In the genomic region with DNA sequence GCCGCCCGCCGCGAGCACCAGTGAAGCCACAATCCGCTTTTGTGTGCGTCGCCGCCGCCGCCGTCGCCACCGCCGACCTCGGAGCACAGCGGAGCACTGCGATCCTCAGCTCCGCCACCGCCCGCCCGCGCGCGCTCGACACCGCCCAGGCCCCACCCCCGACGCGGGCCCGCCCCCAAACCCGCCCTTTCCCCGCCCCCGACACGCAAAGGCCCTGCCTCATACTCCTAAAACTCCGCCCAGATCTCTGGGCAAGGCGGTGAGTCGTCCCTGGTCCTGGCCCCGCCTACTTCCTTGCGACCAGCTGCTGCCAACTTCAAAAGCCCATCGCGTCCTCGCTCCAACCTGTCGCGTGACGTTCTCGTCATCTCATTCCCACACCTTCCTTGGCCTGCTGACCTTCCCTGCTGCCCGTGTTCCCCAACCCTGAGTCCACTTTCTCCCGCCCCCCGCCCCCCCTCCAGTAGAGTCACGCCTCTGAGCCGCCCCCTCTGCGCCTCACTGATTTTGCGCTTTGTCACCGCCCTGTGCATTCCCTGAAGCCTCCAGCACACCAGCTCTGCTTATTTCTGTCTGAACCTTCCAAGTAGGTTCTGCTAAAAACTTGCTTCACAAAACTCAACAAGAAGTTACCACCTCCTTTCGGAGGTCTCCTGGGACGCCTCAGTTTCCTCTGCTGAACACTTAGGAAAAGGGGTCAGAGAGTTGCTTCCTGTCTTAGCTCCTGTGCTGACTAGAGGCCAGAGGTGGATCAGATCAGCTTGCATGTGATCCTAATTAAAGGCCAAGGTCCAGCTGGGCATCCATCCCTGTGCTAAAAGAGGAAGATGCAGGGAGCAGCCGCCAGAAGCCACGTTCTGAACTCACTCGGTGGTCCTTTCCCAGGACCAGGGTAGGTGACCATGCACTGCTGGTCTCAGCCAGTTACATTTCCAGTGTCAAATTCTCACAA, we compare ENCODE assay signal across 8 mouse cellular contexts. TPM values are rescaled to one million over a fixed set of nuclear protein-coding genes. Genes with fewer than 3 reads are reported as not detected.
DNase-seq lines count a peak whose midpoint lies in the region; ATAC-seq lines count a peak whose summit lies in the region.

A gene (minus strand): TSS at position 678 of the 952 bp plus-strand sequence.

- H3K27me3 ChIP-seq in heart, embryonic 14.5 days (ENCODE audit: control insufficient read depth, insufficient read depth, low read length), result no peaks in the 10 kb centered on the region
- peaks cover 46% of the 10 kb centered on the region for H3K27me3 ChIP-seq in liver, embryonic 15.5 days
- H3K27me3 ChIP-seq in neural tube, embryonic 12.5 days (replicated peaks), result 0 out of 2 replicates have a peak, but pooled peaks cover 5% of the 10 kb centered on the region

- peaks cover 4% of the 10 kb centered on the region for H3K4me1 ChIP-seq in brown adipose tissue, adult 24 weeks (ENCODE audit: control insufficient read depth, insufficient read depth, insufficient read length, low read length)
- peaks cover 4 to 5% of the 10 kb centered on the region in 2 experiments for H3K4me1 ChIP-seq in heart, embryonic 14.5 days (ENCODE audit: control insufficient read depth in 2 of 2, insufficient read depth in 2 of 2, low read length in 2 of 2)
- peaks cover 21% of the 10 kb centered on the region for H3K4me1 ChIP-seq in liver, embryonic 15.5 days (replicated peaks)
- peaks cover 34% of the 10 kb centered on the region for H3K4me1 ChIP-seq in neural tube, embryonic 12.5 days

- H3K9ac ChIP-seq in heart, embryonic 14.5 days (ENCODE audit: low read length), result peak within 1 kb of the TSS; percentile 92
- H3K9ac ChIP-seq in liver, embryonic 15.5 days, result peak within 1 kb of the TSS; percentile 58
- peak within 1 kb of the TSS; percentile 94 for H3K9ac ChIP-seq in neural tube, embryonic 12.5 days

- no peaks in the 10 kb centered on the region for H3K9me3 ChIP-seq in heart, embryonic 14.5 days (ENCODE audit: control insufficient read depth, low read length)
- H3K9me3 ChIP-seq in liver, embryonic 15.5 days (replicated peaks), result no peaks in the 10 kb centered on the region
- H3K9me3 ChIP-seq in neural tube, embryonic 12.5 days, result no peaks in the 10 kb centered on the region

- no peaks in the 10 kb centered on the region for H3K36me3 ChIP-seq in heart, embryonic 14.5 days (ENCODE audit: control insufficient read depth, insufficient read depth, low read length)
- H3K36me3 ChIP-seq in liver, embryonic 15.5 days (replicated peaks), result no peaks in the 10 kb centered on the region
- no peaks in the 10 kb centered on the region for H3K36me3 ChIP-seq in neural tube, embryonic 12.5 days

- under 1% methylated on average over 31 of the region's 59 CpGs for WGBS in heart, embryonic 14.5 days
- 2% methylated on average over 48 of the region's 59 CpGs for WGBS in liver, embryonic 15.5 days (ENCODE audit: insufficient replicate concordance)
- WGBS in neural tube, embryonic 12.5 days, result 2% methylated on average over 56 of the region's 59 CpGs

- H3K4me2 ChIP-seq in heart, embryonic 14.5 days (ENCODE audit: low read length), result peak within 1 kb of the TSS; percentile 97
- H3K4me2 ChIP-seq in liver, embryonic 15.5 days, result peak within 1 kb of the TSS; percentile 85
- peak within 1 kb of the TSS; percentile 84 for H3K4me2 ChIP-seq in neural tube, embryonic 12.5 days (replicated peaks)

- H3K27ac ChIP-seq in brown adipose tissue, adult 24 weeks (replicated peaks; ENCODE audit: low read depth, low read length), result peak within 1 kb of the TSS; percentile 35
- H3K27ac ChIP-seq in heart, embryonic 14.5 days (replicated peaks in 1 of 2; ENCODE audit: control insufficient read depth in 1 of 2, insufficient read depth in 1 of 2, low read depth in 2 of 2, low read length in 2 of 2), result peak within 1 kb of the TSS; percentile 28 to 67
- H3K27ac ChIP-seq in liver, embryonic 15.5 days (replicated peaks), result 0 out of 2 replicates have a peak within 1 kb of the TSS, but pooled peaks have one; percentile 33
- H3K27ac ChIP-seq in neural tube, embryonic 12.5 days, result no peak within 1 kb of the TSS; the same call in 1 of the 2 replicates

- H3K4me3 ChIP-seq in brown adipose tissue, adult 24 weeks (ENCODE audit: insufficient read depth, low read depth, low read length), result peak within 1 kb of the TSS; percentile 84
- peak within 1 kb of the TSS; percentile 53 to 78 for H3K4me3 ChIP-seq in heart, embryonic 14.5 days (ENCODE audit: control insufficient read depth in 1 of 2, insufficient read depth in 1 of 2, low read depth in 1 of 2, low read length in 2 of 2)
- peak within 1 kb of the TSS; percentile 62 for H3K4me3 ChIP-seq in liver, embryonic 15.5 days (replicated peaks)
- H3K4me3 ChIP-seq in neural tube, embryonic 12.5 days, result peak within 1 kb of the TSS; percentile 87

- ATAC-seq in CD4-positive, CD25-positive, alpha-beta regulatory T cell, adult 4 months, result peak; percentile 95
- peak; percentile 87 for ATAC-seq in heart, embryonic 14.5 days (ENCODE audit: insufficient number of reproducible peaks, insufficient read depth, low FRiP score, low read depth)
- ATAC-seq in liver, embryonic 15.5 days (ENCODE audit: insufficient read depth), result peak; percentile 88
- peak; percentile 93 for ATAC-seq in neural tube, embryonic 12.5 days (ENCODE audit: low FRiP score, low read depth)

- DNase-seq in fibroblast of lung, adult 2 months (ENCODE audit: low read depth), result peak; percentile 95
- DNase-seq in kidney, postnatal 14 days, result peak; percentile 96
- DNase-seq in telencephalon, adult 2 months (ENCODE audit: low read depth, low spot score), result peak; percentile 86

RNA-seq across cellular contexts. Expression of the gene that starts here (rescaled TPM):
- 1 to 10 TPM; 1.4 to 2.0 TPM for polyA plus RNA-seq in CD4-positive, CD25-positive, alpha-beta regulatory T cell, adult 4 months (2017; shearing (Covaris generic))
- polyA plus RNA-seq in brown adipose tissue, adult 24 weeks (2012; ENCODE audit: insufficient read depth, insufficient read length, missing spikeins), result 13.6 and 16.3 TPM in 2 replicates
- 9.4 and 9.9 TPM in 2 replicates for polyA plus RNA-seq in heart, embryonic 14.5 days (2014; fragmentation: Nextera tagmentation; extraction: Ambion mirVana)
- 2.0 and 3.9 TPM in 2 replicates for polyA plus RNA-seq in liver, embryonic 15.5 days (2015; fragmentation: Nextera tagmentation; extraction: Ambion mirVana)
- 28.6 and 35.3 TPM in 2 replicates for polyA plus RNA-seq in neural tube, embryonic 12.5 days (2016; fragmentation: Nextera tagmentation; extraction: Ambion mirVana)
